Mouse (Mus musculus) testis, postnatal 10 days (tissue): ENCODE data around the gene Rab3il1.
A peak's percentile ranks its signal among the peaks of the same experiment; 100 is the strongest.

Experiments
- DNase-seq: peaks from one replicate; pipeline ENCODE4 v3.0.0; 2021; ENCODE audit warnings: low spot score

Gene Rab3il1

GRCm38 (mm10) chr19:10013348-10013747 lies 11.9 kb downstream of the Rab3il1 start:
- DNase-seq = peak; percentile 47

- no peak for DNase-seq
Observed at GRCm38 (mm10) chr19:10013913-10014312, 12.4 kb downstream of the Rab3il1 start.

- no peak for DNase-seq
Observed at GRCm38 (mm10) chr19:10014824-10015223, 13.4 kb downstream of the Rab3il1 start.

GRCm38 (mm10) chr19:10015442-10015841 lies 14.0 kb downstream of the Rab3il1 start:
- DNase-seq = no peak

GRCm38 (mm10) chr19:10016151-10016550 lies 14.7 kb downstream of the Rab3il1 start:
- no peak for DNase-seq

GRCm38 (mm10) chr19:10017637-10018526 lies 16.4 kb downstream of the Rab3il1 start:
- DNase-seq = peak; percentile 93

- no peak for DNase-seq
Observed at GRCm38 (mm10) chr19:10018527-10018818, 17.0 kb downstream of the Rab3il1 start.

GRCm38 (mm10) chr19:10019214-10019760 lies 17.8 kb downstream of the Rab3il1 start:
- no peak for DNase-seq

- no peak for DNase-seq
Observed at GRCm38 (mm10) chr19:10021981-10022380, 20.5 kb downstream of the Rab3il1 start.

- DNase-seq = peak; percentile 66
Observed at GRCm38 (mm10) chr19:10022414-10023303, 21.2 kb downstream of the Rab3il1 start.

GRCm38 (mm10) chr19:10023304-10023758 lies 21.9 kb downstream of the Rab3il1 start:
- DNase-seq = no peak

GRCm38 (mm10) chr19:10025169-10025875 lies 23.9 kb downstream of the Rab3il1 start:
- peak; percentile 87 for DNase-seq

- DNase-seq = no peak
Observed at GRCm38 (mm10) chr19:10029746-10030145, 28.3 kb downstream of the Rab3il1 start.

- no peak for DNase-seq
Observed at GRCm38 (mm10) chr19:10033211-10033973, 31.9 kb downstream of the Rab3il1 start.

- DNase-seq = no peak
Observed at GRCm38 (mm10) chr19:10034356-10034755, 32.9 kb downstream of the Rab3il1 start.

GRCm38 (mm10) chr19:10034785-10035447 lies 33.4 kb downstream of the Rab3il1 start:
- DNase-seq = peak; percentile 94

GRCm38 (mm10) chr19:10037534-10037933 lies 36.1 kb downstream of the Rab3il1 start:
- DNase-seq = no peak

- DNase-seq = no peak
Observed at GRCm38 (mm10) chr19:10038364-10038763, 36.9 kb downstream of the Rab3il1 start.

- peak; percentile 72 for DNase-seq
Observed at GRCm38 (mm10) chr19:10038910-10039309, 37.4 kb downstream of the Rab3il1 start.

- DNase-seq = no peak
Observed at GRCm38 (mm10) chr19:10039615-10040014, 38.1 kb downstream of the Rab3il1 start.
